Mouse (Mus musculus): Measurements from ENCODE around the gene Tbl3. TPM values are rescaled to one million over a fixed set of nuclear protein-coding genes. Genes with fewer than 3 reads are reported as not detected.
A peak's percentile ranks its signal among the peaks of the same experiment; 100 is the strongest.

Gene Tbl3
- polyA plus RNA-seq, 1 experiment = 49.6 TPM

- WGBS = 1% methylated on average over 41 of the region's 41 CpGs
- Histone ChIP-seq H3K4me3 (ENCODE audit: low read depth, low read length) (peak within 1 kb of the TSS; percentile 94), H3K27me3 (ENCODE audit: control insufficient read depth, insufficient read depth, low read length) (peaks cover 11% of the 10 kb centered on the region), H3K27ac (ENCODE audit: insufficient read depth, low read depth, low read length) (peak within 1 kb of the TSS; percentile 61; the same call in 1 of the 2 replicates), H3K4me1 (ENCODE audit: control insufficient read depth, insufficient read depth, insufficient read length, low read length) (peaks cover 8% of the 10 kb centered on the region; the same call in 1 of the 2 replicates), H3K36me3 (ENCODE audit: control insufficient read depth, insufficient read depth, low read length) (no peaks in the 10 kb centered on the region)
- TF ChIP-seq CTCF (IDR thresholded peaks at IDR 0.05; ENCODE audit: extremely low read depth, insufficient read length, insufficient replicate concordance, low read depth, low read length) (no peak), POLR2A (IDR thresholded peaks at IDR 0.05; ENCODE audit: low read depth, low read length) (0 out of 2 replicates have a peak, but pooled peaks have one; percentile 31)
Measured at GRCm38 (mm10) chr17:24650070-24650616, 57.3 kb downstream of the Tbl3 start, which contains the start of gene Slc9a3r2. Slc9a3r2 (minus strand) TSS chr17:24650327.

DNA sequence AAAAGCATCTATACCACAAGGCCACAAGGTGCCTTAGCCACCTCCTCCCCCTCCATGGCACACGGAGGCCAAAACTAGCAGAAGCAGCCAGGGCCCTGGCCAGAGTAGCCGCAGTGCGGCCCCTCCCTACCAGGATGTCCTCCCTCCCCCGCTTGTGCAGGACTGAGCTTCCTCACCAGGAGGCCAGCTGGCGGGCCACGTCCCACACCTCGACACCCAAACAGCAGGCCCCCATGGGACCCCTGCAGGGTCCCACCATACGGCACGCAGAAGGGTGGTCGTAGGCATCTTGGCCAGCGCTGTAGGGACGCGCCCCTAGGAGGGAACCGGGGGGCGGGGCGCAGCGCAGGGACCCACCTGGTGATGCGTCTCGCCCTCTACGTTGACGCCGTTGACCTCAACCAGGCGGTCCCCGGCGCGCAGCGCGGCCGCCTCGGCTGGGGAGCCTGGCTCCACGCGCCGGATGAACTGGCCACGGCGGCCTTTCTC lies 57.8 kb downstream of the Tbl3 start:
- WGBS = 3% methylated on average over 34 of the region's 35 CpGs

DNA sequence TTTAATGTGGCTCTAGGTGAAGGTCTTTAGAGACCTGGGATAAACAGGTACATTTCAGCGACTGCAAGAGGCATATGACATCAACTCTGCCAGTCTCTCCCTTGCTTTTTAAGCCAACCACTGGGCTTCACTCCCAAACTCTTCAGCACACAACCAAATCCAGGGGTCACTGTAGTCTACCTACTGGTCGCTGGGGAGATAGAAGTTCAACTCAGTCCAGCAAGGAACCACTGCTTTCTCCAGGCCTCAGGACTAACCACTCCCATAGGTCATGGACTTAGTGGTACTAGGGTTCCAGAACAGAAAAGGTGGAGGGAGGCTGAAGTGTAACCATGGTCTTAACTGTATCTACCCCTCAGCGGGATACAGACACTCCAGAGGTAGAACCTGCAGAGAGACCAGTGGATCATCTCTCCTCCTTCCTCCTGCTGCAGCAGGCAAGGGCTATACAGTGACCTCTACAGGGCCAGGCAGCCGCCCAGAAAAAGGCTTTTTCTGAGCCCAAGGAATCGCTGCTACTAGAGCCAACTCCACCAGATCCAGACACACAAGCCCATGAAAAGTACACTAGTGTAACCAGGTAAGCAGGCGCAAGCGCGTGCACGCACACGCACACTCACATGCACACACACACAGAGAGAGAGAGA lies 58.6 kb downstream of the Tbl3 start:
- 80% methylated on average over 10 of the region's 10 CpGs for WGBS
- TF ChIP-seq POLR2A (IDR thresholded peaks at IDR 0.05; ENCODE audit: low read depth, low read length) = no peak
- TF ChIP-seq CTCF (IDR thresholded peaks at IDR 0.05; ENCODE audit: extremely low read depth, insufficient read length, insufficient replicate concordance, low read depth, low read length) = no peak
- peaks cover 11% of the 10 kb centered on the region for H3K27me3 ChIP-seq (ENCODE audit: control insufficient read depth, insufficient read depth, low read length)
- peak overlapping the region; percentile 94 for H3K4me3 ChIP-seq (ENCODE audit: low read depth, low read length)
- peaks cover 8% of the 10 kb centered on the region; the same call in 1 of the 2 replicates for H3K4me1 ChIP-seq (ENCODE audit: control insufficient read depth, insufficient read depth, insufficient read length, low read length)
- H3K36me3 ChIP-seq (ENCODE audit: control insufficient read depth, insufficient read depth, low read length) = no peaks in the 10 kb centered on the region
- no peak overlapping the region for H3K27ac ChIP-seq (ENCODE audit: insufficient read depth, low read depth, low read length)

More for the DNA sequence above, 57.8 kb downstream of the Tbl3 start:
- Histone ChIP-seq H3K4me1 (ENCODE audit: control insufficient read depth, insufficient read depth, insufficient read length, low read length) (peaks cover 8% of the 10 kb centered on the region; the same call in 1 of the 2 replicates), H3K27me3 (ENCODE audit: control insufficient read depth, insufficient read depth, low read length) (peaks cover 11% of the 10 kb centered on the region), H3K4me3 (ENCODE audit: low read depth, low read length) (peak overlapping the region; percentile 94), H3K36me3 (ENCODE audit: control insufficient read depth, insufficient read depth, low read length) (no peaks in the 10 kb centered on the region), H3K27ac (ENCODE audit: insufficient read depth, low read depth, low read length) (peak overlapping the region; percentile 61; the same call in 1 of the 2 replicates)
- TF ChIP-seq CTCF (IDR thresholded peaks at IDR 0.05; ENCODE audit: extremely low read depth, insufficient read length, insufficient replicate concordance, low read depth, low read length) (no peak), POLR2A (IDR thresholded peaks at IDR 0.05; ENCODE audit: low read depth, low read length) (no peak)

Other genes starting within 250 kb of the Tbl3 start
- 52.9 and 74.5 TPM in 2 replicates for gene E4f1, start 237.3 kb downstream of the Tbl3 start, polyA plus RNA-seq (2012; rRNA removed)
- gene Pgp, start 237.3 kb downstream of the Tbl3 start, polyA plus RNA-seq (2012; rRNA removed) = 130 and 178 TPM in 2 replicates
- gene Bricd5, start 233.8 kb downstream of the Tbl3 start, polyA plus RNA-seq (2012; rRNA removed) = 0.77 and 2.3 TPM in 2 replicates
- gene Mlst8, start 228.6 kb downstream of the Tbl3 start, polyA plus RNA-seq (2012; rRNA removed) = 16.9 and 33.7 TPM in 2 replicates
- gene Caskin1, start 219.1 kb downstream of the Tbl3 start, polyA plus RNA-seq (2012; rRNA removed) = 0.50 and 0.77 TPM in 2 replicates
- 75.8 and 113 TPM in 2 replicates for gene Traf7, start 179.7 kb downstream of the Tbl3 start, polyA plus RNA-seq (2012; rRNA removed)
- gene Rab26, start 173.4 kb downstream of the Tbl3 start, polyA plus RNA-seq (2012; rRNA removed) = 1.2 and 6.1 TPM in 2 replicates
- gene Pkd1, start 157.8 kb downstream of the Tbl3 start, polyA plus RNA-seq (2012; rRNA removed) = 26.1 and 31.9 TPM in 2 replicates
- 52.8 and 83.5 TPM in 2 replicates for gene Tsc2, start 75.0 kb downstream of the Tbl3 start, polyA plus RNA-seq (2012; rRNA removed)
- gene Nthl1, start 75.0 kb downstream of the Tbl3 start, polyA plus RNA-seq (2012; rRNA removed) = 6.0 and 7.2 TPM in 2 replicates
- gene Slc9a3r2, start 57.3 kb downstream of the Tbl3 start, polyA plus RNA-seq (2012; rRNA removed) = 35.6 and 44.9 TPM in 2 replicates
- gene Npw, start 49.2 kb downstream of the Tbl3 start, polyA plus RNA-seq (2012; rRNA removed) = 2.0 and 6.5 TPM in 2 replicates
- gene Zfp598, start 38.0 kb downstream of the Tbl3 start, polyA plus RNA-seq (2012; rRNA removed) = 41.1 and 85.8 TPM in 2 replicates
- 1.2 and 1.3 TPM in 2 replicates for gene Syngr3, start 17.7 kb downstream of the Tbl3 start, polyA plus RNA-seq (2012; rRNA removed)
- gene Gfer, start 11.5 kb downstream of the Tbl3 start, polyA plus RNA-seq (2012; rRNA removed) = 22.8 and 35.9 TPM in 2 replicates
- gene Noxo1, start 11.4 kb downstream of the Tbl3 start, polyA plus RNA-seq (2012; rRNA removed) = 57.7 and 115 TPM in 2 replicates
- gene Rnf151, start 10.4 kb upstream of the Tbl3 start, polyA plus RNA-seq (2012; rRNA removed) = 0.19 TPM in 1 of 2 replicates, not detected in the other
- 1,627 and 2,207 TPM in 2 replicates for gene Rps2, start 10.5 kb upstream of the Tbl3 start, polyA plus RNA-seq (2012; rRNA removed)
- 384 and 403 TPM in 2 replicates for gene Ndufb10, start 16.8 kb upstream of the Tbl3 start, polyA plus RNA-seq (2012; rRNA removed)
- gene Rpl3l, start 20.2 kb upstream of the Tbl3 start, polyA plus RNA-seq (2012; rRNA removed) = 0.11 and 0.19 TPM in 2 replicates
- 29.5 and 54.2 TPM in 2 replicates for gene Msrb1, start 29.0 kb upstream of the Tbl3 start, polyA plus RNA-seq (2012; rRNA removed)
- gene Hs3st6, start 45.3 kb upstream of the Tbl3 start, polyA plus RNA-seq (2012; rRNA removed) = 1.7 and 2.8 TPM in 2 replicates
- not detected in 2 replicates for gene Meiob, start 96.6 kb upstream of the Tbl3 start, polyA plus RNA-seq (2012; rRNA removed)
- gene Hagh, start 132.5 kb upstream of the Tbl3 start, polyA plus RNA-seq (2012; rRNA removed) = 352 and 372 TPM in 2 replicates
- 65.2 and 108 TPM in 2 replicates for gene Fahd1, start 142.7 kb upstream of the Tbl3 start, polyA plus RNA-seq (2012; rRNA removed)
- gene Igfals, start 158.3 kb upstream of the Tbl3 start, polyA plus RNA-seq (2012; rRNA removed) = 0.42 and 1.4 TPM in 2 replicates
- 33.0 and 39.9 TPM in 2 replicates for gene Nubp2, start 178.7 kb upstream of the Tbl3 start, polyA plus RNA-seq (2012; rRNA removed)
- 51.5 and 88.1 TPM in 2 replicates for gene Spsb3, start 179.0 kb upstream of the Tbl3 start, polyA plus RNA-seq (2012; rRNA removed)
- gene Eme2, start 187.4 kb upstream of the Tbl3 start, polyA plus RNA-seq (2012; rRNA removed) = 20.3 and 21.0 TPM in 2 replicates
- gene Mrps34, start 187.5 kb upstream of the Tbl3 start, polyA plus RNA-seq (2012; rRNA removed) = 244 and 319 TPM in 2 replicates
- 29.4 and 52.4 TPM in 2 replicates for gene Nme3, start 188.8 kb upstream of the Tbl3 start, polyA plus RNA-seq (2012; rRNA removed)
- 37.0 and 51.7 TPM in 2 replicates for gene Mapk8ip3, start 229.3 kb upstream of the Tbl3 start, polyA plus RNA-seq (2012; rRNA removed)